Comparison of ENCODE assay signal across 14 mouse cellular contexts in the genomic region with DNA sequence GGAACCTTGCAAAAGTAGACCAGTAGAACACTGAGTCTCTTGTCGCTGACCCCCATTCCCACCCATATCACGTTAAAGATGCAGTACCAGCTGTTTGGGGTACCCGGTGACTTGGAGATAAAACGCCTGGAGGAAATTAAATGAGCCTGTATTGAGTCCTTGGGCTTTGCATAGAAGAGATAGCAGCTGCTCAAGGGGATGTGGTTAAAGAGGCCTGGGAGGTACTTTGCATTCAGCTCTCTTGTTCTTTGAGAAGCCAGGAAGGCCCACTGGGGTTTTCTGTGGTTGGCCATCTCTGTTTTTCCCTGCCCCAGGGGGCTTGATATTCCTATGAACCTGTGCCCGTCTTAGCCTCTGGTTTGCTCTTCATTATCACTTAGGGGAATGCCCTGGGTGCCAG. TPM values are rescaled to one million over a fixed set of nuclear protein-coding genes. Genes with fewer than 3 reads are reported as not detected.
DNase-seq lines count a peak whose midpoint lies in the region; ATAC-seq and TF ChIP-seq lines count a peak whose summit lies in the region.
"Had no signal": no experiment of that assay in that cellular context is flagged by ENCODE, and none has a peak within 500 bp of the region (broad histone marks: within the 10 kb centered on the region; RNA-seq: fewer than 3 reads in every experiment).

No protein-coding gene starts in this region.

- H3K4me1 ChIP-seq in spleen, adult 2 months (ENCODE audit: control insufficient read depth, insufficient read depth, insufficient read length), result peaks cover 14% of the 10 kb centered on the region; the same call in 1 of the 2 replicates
- H3K4me1 ChIP-seq in G1E (ENCODE audit: insufficient read depth, low read depth, low read length), result peaks cover 94% of the 10 kb centered on the region
- H3K4me1 ChIP-seq in kidney, adult 2 months (ENCODE audit: control insufficient read depth, insufficient read depth, low read length), result peaks cover 4% of the 10 kb centered on the region; the same call in 1 of the 2 replicates

- no peaks in the 10 kb centered on the region for H3K36me3 ChIP-seq in spleen, adult 2 months (ENCODE audit: control insufficient read depth, insufficient read depth, low read length)
- H3K36me3 ChIP-seq in G1E (replicated peaks), result peaks cover 68% of the 10 kb centered on the region
- H3K36me3 ChIP-seq in kidney, adult 2 months (ENCODE audit: control insufficient read depth, insufficient read depth, low read length), result no peaks in the 10 kb centered on the region

- WGBS in spleen, adult 2 months, result 14% methylated on average over 5 of the region's 5 CpGs
- 85% methylated on average over 5 of the region's 5 CpGs for WGBS in kidney, adult 2 months

- H3K9me3 ChIP-seq in G1E (replicated peaks), result no peaks in the 10 kb centered on the region
- H3K9me3 ChIP-seq: heart, embryonic 12.5 days had no signal

- DNase-seq in spleen, adult 2 months (ENCODE audit: low read depth in 1 of 2, low spot score in 2 of 2), result no peak
- no peak for DNase-seq in spleen, adult 18-20 months
- DNase-seq in G1E (ENCODE audit: low spot score), result peak; percentile 78
- DNase-seq in frontal cortex, postnatal 36 days (ENCODE audit: low spot score in 2 of 2), result no peak
- no peak for DNase-seq in kidney, adult 2 months
- no peak for DNase-seq in heart, postnatal 25 days (ENCODE audit: low spot score)
- DNase-seq: adrenal gland, adult 2 months; cerebellum, adult 18-20 months had no signal

- TF ChIP-seq CTCF in spleen, adult 2 months (IDR thresholded peaks at IDR 0.05; ENCODE audit: extremely low read depth, insufficient read depth, insufficient read length, insufficient replicate concordance), result no peak
- no peak for TF ChIP-seq CTCF in G1E (IDR thresholded peaks at IDR 0.05; ENCODE audit: low read depth, low read length)
- TF ChIP-seq CTCF in kidney, adult 2 months (conservative IDR thresholded peaks at IDR 0.05; ENCODE audit: insufficient read depth, insufficient read length, low read depth, low read length), result no peak

- no peak overlapping the region for H3K4me3 ChIP-seq in spleen, adult 2 months (ENCODE audit: extremely low read depth, insufficient read depth, insufficient read length)
- no peak overlapping the region; the same call in 1 of the 2 replicates for H3K4me3 ChIP-seq in G1E (ENCODE audit: low read depth, low read length)
- H3K4me3 ChIP-seq in kidney, adult 2 months (ENCODE audit: insufficient read depth, low read depth, low read length), result no peak overlapping the region
- H3K4me3 ChIP-seq: heart, embryonic 12.5 days; layer of hippocampus, adult 2 months had no signal

- intact Hi-C loops in heart, postnatal 25 days (cut with DNase I), result no loop called here

- ATAC-seq in G1E (ENCODE audit: extremely low read depth, insufficient number of reproducible peaks, low FRiP score, poor library complexity, severe bottlenecking), result peak; percentile 79
- peak; percentile 11; the same call in 1 of the 2 replicates for ATAC-seq in granulocyte monocyte progenitor cell, adult 5-6 weeks (replicated peaks; ENCODE audit: poor library complexity, severe bottlenecking)
- ATAC-seq in megakaryocyte progenitor cell, adult 5-6 weeks (replicated peaks; ENCODE audit: poor library complexity), result peak; percentile 72
- ATAC-seq: forebrain, embryonic 16.5 days; midbrain, embryonic 16.5 days had no signal

- H3K27ac ChIP-seq in spleen, adult 2 months (ENCODE audit: insufficient read depth, low read length), result peak overlapping the region; percentile 52
- H3K27ac ChIP-seq in kidney, adult 2 months (ENCODE audit: insufficient read depth, low read depth, low read length), result no peak overlapping the region
- H3K27ac ChIP-seq: layer of hippocampus, adult 2 months had no signal

- no peaks in the 10 kb centered on the region for H3K27me3 ChIP-seq in spleen, adult 2 months (ENCODE audit: control insufficient read depth, insufficient read depth, low read length)
- no peaks in the 10 kb centered on the region for H3K27me3 ChIP-seq in G1E (ENCODE audit: insufficient read depth, low read length)
- H3K27me3 ChIP-seq in kidney, adult 2 months (replicated peaks; ENCODE audit: control insufficient read depth, insufficient read depth, low read length), result no peaks in the 10 kb centered on the region
- H3K27me3 ChIP-seq: heart, embryonic 12.5 days had no signal

- no peak for TF ChIP-seq POLR2A in spleen, adult 2 months (IDR thresholded peaks at IDR 0.05; ENCODE audit: low read depth, low read length)
- no peak for TF ChIP-seq POLR2A in kidney, adult 2 months (IDR thresholded peaks at IDR 0.05; ENCODE audit: low read depth, low read length)

RNA-seq across cellular contexts. Expression of gene St3gal2, which starts 9.3 kb away (rescaled TPM):
- 20.3 and 25.5 TPM in 2 replicates for polyA plus RNA-seq in spleen, adult 2 months (2012; rRNA removed)
- total RNA-seq in G1E (2014; fragmentation: Nextera tagmentation) (94.4 and 95.8 TPM in 2 replicates), G1E (2017) (22.8 and 23.1 TPM in 2 replicates)
- 115 and 124 TPM in 2 replicates for polyA plus RNA-seq in G1E (2012)
- 8.3 and 9.4 TPM in 2 replicates for total RNA-seq in granulocyte monocyte progenitor cell, adult 5-6 weeks (2014; fragmentation: Nextera tagmentation)
- 3.3 and 4.3 TPM in 2 replicates for total RNA-seq in granulocyte monocyte progenitor cell, adult 5-6 weeks (2017)
- 5.8 and 6.5 TPM in 2 replicates for total RNA-seq in megakaryocyte progenitor cell, adult 5-6 weeks (2015)
- 4.3 and 6.9 TPM in 2 replicates for total RNA-seq in megakaryocyte progenitor cell, adult 5-6 weeks (2017)
- polyA plus RNA-seq in kidney, adult 2 months (2012; rRNA removed), result 27.3 and 28.6 TPM in 2 replicates
- total RNA-seq in heart, postnatal 25 days (2021), result 10 to 100 TPM; 22.9 to 29.4 TPM

RNA-seq across cellular contexts. Expression of gene Fuk, which starts 26.8 kb away (rescaled TPM):
- polyA plus RNA-seq in spleen, adult 2 months (2012; rRNA removed), result 12.9 and 15.6 TPM in 2 replicates
- total RNA-seq in G1E (2014; fragmentation: Nextera tagmentation), result 6.8 and 7.1 TPM in 2 replicates
- 8.9 and 9.8 TPM in 2 replicates for total RNA-seq in G1E (2017)
- polyA plus RNA-seq in G1E (2012), result 15.6 and 17.5 TPM in 2 replicates
- total RNA-seq in granulocyte monocyte progenitor cell, adult 5-6 weeks (2014; fragmentation: Nextera tagmentation), result 3.9 and 4.4 TPM in 2 replicates
- 1.8 and 4.0 TPM in 2 replicates for total RNA-seq in granulocyte monocyte progenitor cell, adult 5-6 weeks (2017)
- 2.6 and 3.0 TPM in 2 replicates for total RNA-seq in megakaryocyte progenitor cell, adult 5-6 weeks (2015)
- total RNA-seq in megakaryocyte progenitor cell, adult 5-6 weeks (2017), result 3.0 and 6.0 TPM in 2 replicates
- polyA plus RNA-seq in kidney, adult 2 months (2012; rRNA removed), result 17.9 and 21.3 TPM in 2 replicates
- total RNA-seq in heart, postnatal 25 days (2021), result 1 to 10 TPM; 4.6 to 5.4 TPM

Comparison
In these comparisons a context has a peak if more than half of its experiments do, and no peak if none do; other contexts are left out.
1. ATAC-seq: peak in every context shown above with its lines; median percentile 79 in G1E; 72 in megakaryocyte progenitor cell, adult 5-6 weeks; 11 in granulocyte monocyte progenitor cell, adult 5-6 weeks.